Mouse (Mus musculus) erythroblast, embryonic 14.5 days (primary cell): ENCODE measurements around the gene Siah2.

Experiments
- GATA1 ChIP-seq: IDR thresholded peaks from 2 replicates; pipeline ENCODE4 v1.6.1; 2012; ENCODE audit warnings: low read length, inconsistent platforms, mixed read lengths
- TAL1 ChIP-seq: IDR thresholded peaks from 3 replicates; pipeline ENCODE4 v1.6.1; 2012; ENCODE audit warnings: low read length, inconsistent platforms, mixed read lengths

- TF ChIP-seq TAL1: no peak
- TF ChIP-seq GATA1: no peak
These were observed 34.2 kb upstream of the Siah2 start for GRCm38 (mm10) chr3:58726374-58726773.
